Mouse (Mus musculus) bone marrow macrophage, adult 2 months (primary cell): ENCODE results near the gene Med25. TPM values are rescaled to one million over a fixed set of nuclear protein-coding genes. Genes with fewer than 3 reads are reported as not detected.
A peak's percentile ranks its signal among the peaks of the same experiment; 100 is the strongest.

Source experiments
- H3K27ac ChIP-seq: 2 replicates; pipeline ENCODE4 v1.5.1; 2012; ENCODE audit warnings: low read depth, low read length; ENCODE audit not compliant: insufficient read depth
- H3K4me1 ChIP-seq: 2 replicates; pipeline ENCODE4 v1.6.1; 2012; ENCODE audit warnings: low read length; ENCODE audit not compliant: control insufficient read depth, insufficient read depth
- H3K4me3 ChIP-seq: 2 replicates; pipeline ENCODE4 v1.5.1; 2012; ENCODE audit warnings: mild to moderate bottlenecking, low read length, moderate library complexity; ENCODE audit not compliant: insufficient read depth
- CTCF ChIP-seq: IDR thresholded peaks from 2 replicates; pipeline ENCODE4 v1.5.1; 2012; ENCODE audit warnings: low read depth, mild to moderate bottlenecking, low read length, moderate library complexity
- POLR2A ChIP-seq: IDR thresholded peaks from 2 replicates; pipeline ENCODE4 v1.6.1; 2012; ENCODE audit warnings: mild to moderate bottlenecking, low read depth, low read length, borderline replicate concordance
- polyA plus RNA-seq: library from polyadenylated mRNA; stranded (reverse); fragments of >200 nt; gene quantifications from 2 replicates; pipeline ENCODE4 v1.2.4, GENCODE M21; 2012; ENCODE audit not compliant: missing spikeins, insufficient read depth, insufficient read length

Med25 gene
- 32.3 and 33.4 TPM in 2 replicates for polyA plus RNA-seq

GRCm38 (mm10) chr7:44892276-44892921 is at the start of gene Med25:
Gene Med25 (minus strand): TSS chr7:44892712.
- TF ChIP-seq CTCF, result no peak
- no peak for TF ChIP-seq POLR2A
- Histone ChIP-seq H3K27ac (peak within 1 kb of the TSS; percentile 91), H3K4me1 (peaks cover 24% of the 10 kb centered on the region), H3K4me3 (peak within 1 kb of the TSS; percentile 91)

- Histone ChIP-seq H3K4me1 (no peaks in the 10 kb centered on the region), H3K27ac (no peak overlapping the region), H3K4me3 (no peak overlapping the region)
- no peak for TF ChIP-seq POLR2A
- TF ChIP-seq CTCF, result no peak
Measured at GRCm38 (mm10) chr7:44938680-44939079, 46.2 kb upstream of the Med25 start.

DNA sequence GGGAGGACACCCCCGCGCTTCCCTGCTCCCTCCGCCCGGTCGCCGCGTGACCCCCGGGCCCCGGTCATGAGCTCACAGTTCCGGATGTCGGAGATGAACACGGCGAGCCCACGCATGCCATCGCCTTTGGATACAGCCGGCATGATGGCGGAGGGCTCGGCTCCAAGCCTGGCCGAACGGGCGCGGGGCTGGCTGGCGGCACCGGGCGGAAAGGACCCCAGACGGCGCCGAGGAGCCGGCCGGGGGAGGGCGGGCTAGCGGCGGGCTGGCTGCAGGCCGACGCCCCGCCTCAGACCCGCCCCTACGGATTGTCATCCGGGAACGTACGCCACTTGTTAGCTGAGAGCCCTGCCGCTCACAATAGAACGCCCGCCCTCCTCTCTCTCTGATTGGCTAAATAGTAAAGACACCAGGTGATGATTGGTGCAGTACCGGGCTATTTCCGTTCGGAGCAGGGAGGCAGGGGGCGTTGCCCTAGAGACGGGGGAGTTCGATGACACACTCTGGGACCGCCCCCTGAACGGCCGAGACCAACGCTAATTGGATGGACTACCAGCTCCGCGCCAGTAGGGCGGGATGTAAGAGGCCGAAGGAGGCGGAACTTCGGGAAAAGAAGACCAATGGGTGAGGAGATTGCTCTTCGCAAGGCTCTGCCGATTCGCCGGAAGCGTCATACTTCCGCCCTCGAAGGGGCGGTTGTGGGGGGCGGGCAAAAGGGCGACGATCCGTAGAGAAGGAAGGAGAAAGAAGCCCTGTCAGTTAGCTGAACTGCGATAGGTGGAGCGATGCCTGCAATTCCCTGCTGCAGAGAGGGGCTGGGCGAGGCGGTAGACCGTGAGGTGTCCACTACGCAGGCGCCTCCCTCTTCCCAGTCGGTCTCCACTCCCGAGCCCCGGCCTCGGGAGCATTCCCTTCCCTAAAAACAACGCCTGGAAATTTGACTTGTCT is 37.0 kb upstream of the Med25 start, which contains the start of gene Ap2a1:
Gene Ap2a1, minus strand, starts transcription at position 293 of the 948 bp plus-strand sequence.
- peak within 1 kb of the TSS; percentile 74 for H3K4me3 ChIP-seq
- peak within 1 kb of the TSS; percentile 81 for H3K27ac ChIP-seq
- TF ChIP-seq POLR2A (no peak), CTCF (no peak)
- peaks cover 13% of the 10 kb centered on the region for H3K4me1 ChIP-seq

DNA sequence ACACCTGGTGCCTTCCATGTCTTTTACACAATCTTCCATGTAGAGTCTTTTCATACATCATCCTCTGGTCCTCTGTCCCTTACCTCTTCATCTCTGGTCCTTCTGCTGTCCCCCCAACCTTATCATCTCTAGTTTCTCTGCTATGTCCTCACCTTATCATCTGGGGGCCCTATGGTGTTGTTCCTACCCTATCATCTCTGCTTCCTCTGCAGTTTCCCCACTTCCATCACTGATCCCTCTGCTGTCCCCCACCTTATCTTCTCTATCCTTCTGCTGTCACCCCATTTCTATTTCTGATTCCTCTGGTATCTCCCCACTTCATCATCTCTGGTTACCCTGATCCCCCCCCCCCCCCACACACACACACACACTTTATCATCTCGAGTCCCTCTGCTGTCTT is 36.1 kb upstream of the Med25 start:
- peaks cover 13% of the 10 kb centered on the region for H3K4me1 ChIP-seq
- peak overlapping the region; percentile 74 for H3K4me3 ChIP-seq
- TF ChIP-seq POLR2A (no peak), CTCF (no peak)
- H3K27ac ChIP-seq, result peak overlapping the region; percentile 63

DNA sequence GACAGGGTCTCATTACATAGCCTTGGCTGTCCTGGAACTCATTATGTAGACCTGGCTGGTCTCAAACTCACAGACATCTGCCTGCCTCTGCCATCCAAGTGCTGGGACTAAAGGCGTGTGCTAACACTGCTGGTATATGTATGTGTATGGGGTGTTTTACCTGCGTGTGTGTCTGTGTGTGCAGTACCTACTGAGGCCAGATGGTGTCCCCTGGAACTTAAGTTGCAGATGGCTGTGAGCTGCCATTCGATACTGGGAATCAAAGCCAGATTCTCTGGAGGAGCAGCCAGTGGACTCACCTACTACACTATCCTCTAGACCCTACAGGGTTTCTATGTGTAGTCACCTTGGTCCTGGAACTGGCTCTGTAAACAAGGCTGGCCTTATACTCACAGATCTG is 33.0 kb upstream of the Med25 start:
- TF ChIP-seq POLR2A (no peak), CTCF (no peak)
- no peak overlapping the region for H3K4me3 ChIP-seq
- H3K4me1 ChIP-seq, result peaks cover 13% of the 10 kb centered on the region
- H3K27ac ChIP-seq, result no peak overlapping the region

GRCm38 (mm10) chr7:44922530-44922929 is 30.0 kb upstream of the Med25 start:
- TF ChIP-seq POLR2A (no peak), CTCF (no peak)
- peaks cover 3% of the 10 kb centered on the region; the same call in 1 of the 2 replicates for H3K4me1 ChIP-seq
- H3K4me3 ChIP-seq, result no peak overlapping the region
- no peak overlapping the region for H3K27ac ChIP-seq

- no peaks in the 10 kb centered on the region for H3K4me1 ChIP-seq
- no peak overlapping the region for H3K4me3 ChIP-seq
- H3K27ac ChIP-seq, result no peak overlapping the region
- TF ChIP-seq POLR2A (no peak), CTCF (no peak)
Measured at GRCm38 (mm10) chr7:44919127-44919526, 26.6 kb upstream of the Med25 start.

DNA sequence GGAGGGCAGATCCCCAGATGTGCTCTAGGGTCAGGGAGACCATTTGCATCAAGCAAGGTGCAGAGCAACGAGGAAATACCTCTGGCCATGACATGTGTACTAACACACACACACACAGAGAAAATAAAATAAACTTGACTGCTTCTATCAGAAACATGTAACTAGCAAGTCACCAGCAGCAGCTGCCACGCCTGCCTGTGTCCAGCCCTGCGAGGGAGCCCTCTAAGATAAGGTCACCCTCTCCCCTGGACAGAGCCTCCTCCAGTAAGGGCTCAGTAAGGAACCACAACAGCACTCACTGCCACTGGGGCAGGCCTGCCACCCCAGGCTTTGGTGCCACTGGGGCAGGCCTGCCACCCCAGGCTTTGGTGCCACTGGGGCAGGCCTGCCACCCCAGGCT is 25.7 kb upstream of the Med25 start:
- H3K4me1 ChIP-seq, result no peaks in the 10 kb centered on the region
- TF ChIP-seq POLR2A, result no peak
- no peak for TF ChIP-seq CTCF
- no peak overlapping the region for H3K4me3 ChIP-seq
- no peak overlapping the region for H3K27ac ChIP-seq

DNA sequence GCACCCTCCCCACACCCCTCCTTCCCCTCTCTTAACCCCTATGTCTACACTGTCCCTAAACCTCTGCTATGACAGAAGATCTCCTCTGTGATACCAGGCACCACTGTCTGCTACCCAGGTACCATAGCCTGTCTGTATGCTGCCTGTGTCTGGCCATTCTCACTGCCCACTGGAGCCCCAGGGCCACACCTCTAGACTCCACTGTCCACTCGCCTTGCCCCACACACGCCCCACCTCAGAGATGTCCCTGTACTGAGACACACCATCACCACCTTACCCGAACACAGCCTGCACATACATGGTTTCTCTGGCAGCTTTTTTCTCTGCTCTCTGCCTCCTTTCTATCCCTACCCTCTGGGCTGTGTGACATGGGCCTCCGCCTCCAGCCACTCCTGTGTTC is 24.4 kb upstream of the Med25 start:
- no peak for TF ChIP-seq CTCF
- no peak for TF ChIP-seq POLR2A
- H3K4me3 ChIP-seq, result no peak overlapping the region
- no peak overlapping the region for H3K27ac ChIP-seq
- H3K4me1 ChIP-seq, result no peaks in the 10 kb centered on the region

DNA sequence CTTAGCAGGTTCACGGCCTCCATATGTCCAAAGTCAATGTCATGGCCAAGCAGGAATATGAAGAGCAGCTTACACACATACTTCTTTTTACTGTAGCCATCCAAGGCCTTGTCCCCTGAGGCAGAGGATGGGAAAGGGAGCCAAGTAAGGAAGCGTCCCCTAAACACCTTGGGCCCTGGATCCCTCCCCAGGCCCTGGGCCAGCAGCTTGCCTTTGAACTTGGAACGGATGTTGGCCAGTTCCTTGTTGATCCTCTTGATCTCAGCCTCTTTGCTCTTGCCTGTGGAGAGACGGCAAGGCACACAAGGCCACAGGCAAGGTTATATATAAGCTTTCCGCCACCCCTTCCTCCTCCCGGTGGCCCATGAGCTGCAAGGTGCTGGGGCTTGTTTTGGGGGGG is 23.7 kb upstream of the Med25 start:
- Histone ChIP-seq H3K4me3 (no peak overlapping the region), H3K27ac (no peak overlapping the region), H3K4me1 (no peaks in the 10 kb centered on the region)
- TF ChIP-seq CTCF, result no peak
- no peak for TF ChIP-seq POLR2A
